Mouse (Mus musculus): Measurements from ENCODE around the gene Birc6.
A peak's percentile ranks its signal among the peaks of the same experiment; 100 is the strongest.

Birc6 gene

GRCm38 (mm10) chr17:74707637-74708152, 179.6 kb downstream of the Birc6 start:
- DNase-seq (ENCODE audit: low read depth, low spot score), result no peak

- DNase-seq (ENCODE audit: low read depth, low spot score), result peak; percentile 95
Observed at GRCm38 (mm10) chr17:74710731-74711130, 182.6 kb downstream of the Birc6 start.

GRCm38 (mm10) chr17:74711627-74712026, 183.5 kb downstream of the Birc6 start:
- no peak for DNase-seq (ENCODE audit: low read depth, low spot score)

GRCm38 (mm10) chr17:74715128-74715527, 187.0 kb downstream of the Birc6 start:
- DNase-seq (ENCODE audit: low read depth, low spot score), result no peak

- no peak for DNase-seq (ENCODE audit: low read depth, low spot score)
Observed at GRCm38 (mm10) chr17:74715724-74716123, 187.6 kb downstream of the Birc6 start.

- DNase-seq (ENCODE audit: low read depth, low spot score), result peak; percentile 42
Observed at GRCm38 (mm10) chr17:74716643-74717042, 188.5 kb downstream of the Birc6 start.

- DNase-seq (ENCODE audit: low read depth, low spot score), result no peak
Observed at GRCm38 (mm10) chr17:74717091-74717617, 189.1 kb downstream of the Birc6 start.

- DNase-seq (ENCODE audit: low read depth, low spot score), result peak; percentile 100
Observed at GRCm38 (mm10) chr17:74717618-74718151, 189.6 kb downstream of the Birc6 start, which contains the start of gene Ttc27. Ttc27 (plus strand) TSS chr17:74717732.

GRCm38 (mm10) chr17:74732872-74733271, 204.8 kb downstream of the Birc6 start:
- DNase-seq (ENCODE audit: low read depth, low spot score), result peak; percentile 58

GRCm38 (mm10) chr17:74735392-74735791, 207.3 kb downstream of the Birc6 start:
- no peak for DNase-seq (ENCODE audit: low read depth, low spot score)

GRCm38 (mm10) chr17:74749659-74750058, 221.6 kb downstream of the Birc6 start:
- DNase-seq (ENCODE audit: low read depth, low spot score), result no peak

GRCm38 (mm10) chr17:74751026-74751425, 222.9 kb downstream of the Birc6 start:
- no peak for DNase-seq (ENCODE audit: low read depth, low spot score)
